Mouse (Mus musculus) gastrocnemius, postnatal 10 days (tissue): ENCODE measurements around the gene Aldh3b1. TPM values are rescaled to one million over a fixed set of nuclear protein-coding genes. Genes with fewer than 3 reads are reported as not detected.
"Not testable (repeated sequence)": the region's sequence is repeated elsewhere in the genome, so short reads cannot be mapped to it uniquely, and the experiment has no call there.

ENCODE experiments used
- DNase-seq: peaks from one replicate; pipeline ENCODE4 v3.0.0; 2021; ENCODE audit warnings: mixed read lengths
- long read RNA-seq, 2 experiments: library from polyadenylated mRNA; stranded (forward); transcript quantifications; one replicate each; pipeline ENCODE4 v2.0.0; 2021
- total RNA-seq, 2 experiments: library from RNA; stranded (reverse); gene quantifications; 2 replicates each; pipeline ENCODE4 v1.2.3; 2021

The Aldh3b1 gene
- 1 to 10 TPM; 4.2 to 5.7 TPM for total RNA-seq
- long read RNA-seq, experiment 1, transcript Aldh3b1-201 (10 exons, 1,924 nt) = major isoform, 9 of 11 reads
- long read RNA-seq, experiment 1, partial matches to known transcripts = 2 of 11 reads
- long read RNA-seq, experiment 1, other reads (novel, unspliced or antisense) = 0 of 11 reads
- long read RNA-seq, experiment 2, partial matches to known transcripts = 1 of 4 reads
- long read RNA-seq, experiment 2, other reads (novel, unspliced or antisense) = 0 of 4 reads

DNA sequence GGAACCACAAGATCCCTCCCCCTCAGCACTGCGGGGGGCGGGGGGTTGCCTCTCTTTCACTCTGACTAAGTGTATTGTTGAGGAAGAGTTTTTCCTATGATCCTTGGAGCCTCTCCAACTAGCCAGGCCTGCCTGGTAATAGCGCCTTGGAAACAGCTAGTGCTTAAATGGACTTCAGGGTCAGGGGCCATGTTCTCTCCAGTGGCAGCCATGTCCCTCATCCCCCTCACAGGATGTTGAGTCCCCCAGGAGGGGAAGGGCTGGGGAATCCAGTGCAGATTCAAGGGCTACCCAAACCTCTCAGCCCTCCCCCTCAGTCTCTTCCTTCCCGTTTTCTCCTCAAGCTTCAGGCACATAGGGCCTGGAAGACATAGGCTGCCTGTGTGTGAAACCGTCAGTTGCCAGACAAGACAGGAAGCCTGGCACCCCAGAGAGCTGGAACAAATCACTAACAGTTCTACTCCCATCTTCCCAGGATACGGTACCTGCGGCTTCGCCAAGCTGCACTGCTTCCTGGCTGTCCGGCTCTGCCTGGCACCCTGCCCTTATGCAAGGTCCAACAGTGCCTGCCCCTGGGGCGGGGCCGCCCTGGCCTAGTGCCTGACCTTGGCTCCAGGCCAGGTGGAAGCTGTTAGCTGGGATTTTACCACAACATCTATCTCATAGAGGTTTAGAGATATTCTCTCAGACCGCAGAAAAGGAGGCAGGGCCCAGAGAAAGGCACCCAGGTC is at the start of gene Aldh3b1:
TSS of gene Aldh3b1 (minus strand) at position 598 of the 731 bp plus-strand sequence.
- peak; percentile 92 for DNase-seq

DNA sequence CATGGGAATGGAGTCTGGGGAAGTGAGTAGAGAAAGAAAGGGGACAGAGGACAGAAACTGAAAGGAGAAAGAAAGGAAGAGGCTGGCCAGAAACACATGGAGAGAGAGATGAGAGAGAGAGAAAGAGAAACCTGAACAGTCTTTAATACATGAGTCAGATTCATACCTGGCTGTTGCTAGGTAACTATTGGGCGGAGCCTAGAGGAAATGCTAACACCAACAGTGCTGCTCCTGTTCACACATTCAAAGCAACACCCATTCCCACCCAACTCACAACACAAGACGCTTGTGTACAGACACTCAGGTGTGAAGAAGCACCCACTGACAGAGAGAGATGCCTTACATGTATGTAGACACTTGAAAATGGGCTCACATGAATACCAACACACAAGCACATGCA is 46.3 kb upstream of the Aldh3b1 start:
- DNase-seq = no peak

DNA sequence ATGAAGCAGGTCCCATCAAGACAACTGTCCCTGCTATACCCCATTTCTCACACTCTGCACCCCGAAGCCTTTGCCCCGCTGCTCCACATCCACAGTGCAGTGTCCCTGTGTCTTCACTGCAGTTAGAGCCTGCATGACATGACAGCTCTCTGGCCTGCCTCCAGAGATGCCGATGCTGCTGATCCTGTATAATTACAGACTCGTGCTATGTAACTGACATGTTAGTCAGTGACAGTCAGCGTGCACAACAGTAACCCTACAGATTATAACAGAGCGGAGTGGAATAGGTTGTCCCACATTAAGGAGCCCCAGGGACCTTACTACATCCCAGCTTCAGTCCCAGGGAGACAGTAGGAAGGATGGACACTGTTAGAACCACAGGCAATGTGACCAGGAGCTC is 45.0 kb upstream of the Aldh3b1 start:
- not testable (repeated sequence) for DNase-seq

DNA sequence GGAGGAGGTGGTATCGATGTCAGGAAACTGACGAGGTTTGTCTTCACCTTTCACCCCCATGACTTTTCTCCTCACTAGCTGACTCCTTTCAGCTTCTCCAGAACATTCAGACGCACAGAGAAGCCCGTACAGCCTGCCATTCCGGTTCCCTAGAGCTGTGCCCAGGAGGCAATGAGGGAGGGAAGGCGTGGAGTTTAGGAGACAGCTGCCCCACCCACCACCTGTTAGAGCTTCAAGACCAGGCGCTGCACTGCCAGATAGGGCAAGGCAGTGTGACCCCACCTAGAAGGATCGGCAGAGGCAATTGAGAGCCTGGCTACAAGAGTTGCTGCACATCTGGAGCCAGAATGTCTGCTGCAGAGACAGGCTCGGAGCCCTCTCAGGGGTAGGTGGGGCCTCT is 42.6 kb upstream of the Aldh3b1 start, which contains the start of gene Aldh3b2:
TSS of gene Aldh3b2 (plus strand) at position 100 of the 400 bp plus-strand sequence.
- no peak for DNase-seq

DNA sequence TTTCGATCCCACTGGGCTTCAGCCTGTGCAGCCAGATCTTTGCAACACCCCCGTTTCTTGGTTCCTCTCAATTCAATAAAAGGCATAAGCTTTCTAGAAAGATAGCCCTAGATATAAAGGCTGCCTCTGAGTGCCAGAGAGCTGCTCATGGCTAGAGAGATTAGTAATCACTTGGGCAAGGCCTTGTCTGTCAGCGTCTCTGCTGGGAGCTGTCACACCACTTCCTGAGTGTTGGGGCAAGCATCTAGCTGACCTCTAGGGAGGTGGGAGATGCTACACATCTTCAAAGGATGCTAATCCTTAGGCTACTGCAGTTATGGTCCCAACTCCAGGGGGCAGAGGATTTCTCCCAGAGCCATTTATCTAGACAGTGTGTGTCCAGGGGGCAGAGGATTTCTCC is 37.6 kb upstream of the Aldh3b1 start:
- no peak for DNase-seq

DNA sequence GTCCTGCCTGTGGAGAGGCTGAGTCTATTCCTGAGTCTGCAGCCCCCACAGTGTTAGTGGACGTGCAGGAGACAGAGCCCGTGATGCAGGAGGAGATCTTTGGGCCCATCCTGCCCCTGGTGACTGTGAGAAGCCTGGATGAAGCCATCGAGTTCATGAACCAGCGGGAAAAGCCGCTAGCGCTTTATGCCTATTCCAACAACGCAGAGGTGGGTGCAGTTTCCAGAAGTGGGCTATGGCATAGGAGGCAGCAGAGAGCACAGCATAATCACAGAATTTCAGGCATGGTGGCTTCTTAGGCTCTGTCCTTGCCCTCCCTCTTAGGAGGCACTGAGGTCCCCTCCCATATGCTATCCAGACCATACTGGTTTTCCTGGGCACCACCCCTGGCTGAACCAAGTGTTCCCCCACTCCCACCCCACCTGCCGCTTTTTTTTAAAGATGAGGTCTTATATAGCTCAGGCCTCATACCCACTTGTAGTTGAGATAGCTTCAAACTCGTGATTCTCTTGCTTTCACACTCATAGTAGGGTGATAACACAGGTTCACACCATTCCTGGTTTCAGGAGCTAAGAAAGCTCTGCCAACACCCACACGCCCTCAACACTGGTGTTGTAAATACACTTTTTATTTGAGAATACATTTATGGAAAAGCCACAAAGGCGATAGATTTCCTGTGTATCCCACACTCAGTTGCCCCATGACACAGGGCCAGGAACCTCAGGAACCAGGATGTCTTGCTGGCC is 36.9 kb upstream of the Aldh3b1 start:
- no peak for DNase-seq

DNA sequence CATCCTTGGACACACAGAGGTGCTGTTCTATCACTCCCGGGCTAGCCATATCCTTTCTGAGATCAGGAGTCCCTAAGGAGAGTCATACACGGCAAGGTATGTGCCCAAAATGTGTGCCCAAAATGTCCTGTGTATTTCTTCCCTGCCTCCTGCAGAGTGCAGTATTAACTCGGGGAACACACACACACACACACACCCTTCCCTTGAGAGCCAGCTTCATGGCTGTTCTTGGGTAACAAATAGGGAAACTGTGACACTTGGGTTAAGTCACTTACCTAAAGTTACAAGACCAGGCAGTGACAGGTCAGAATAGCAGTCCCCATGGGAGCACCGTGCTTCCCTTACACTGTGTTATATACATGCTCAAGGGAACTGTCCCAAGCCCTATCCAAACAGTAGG is 34.4 kb upstream of the Aldh3b1 start:
- no peak for DNase-seq

DNA sequence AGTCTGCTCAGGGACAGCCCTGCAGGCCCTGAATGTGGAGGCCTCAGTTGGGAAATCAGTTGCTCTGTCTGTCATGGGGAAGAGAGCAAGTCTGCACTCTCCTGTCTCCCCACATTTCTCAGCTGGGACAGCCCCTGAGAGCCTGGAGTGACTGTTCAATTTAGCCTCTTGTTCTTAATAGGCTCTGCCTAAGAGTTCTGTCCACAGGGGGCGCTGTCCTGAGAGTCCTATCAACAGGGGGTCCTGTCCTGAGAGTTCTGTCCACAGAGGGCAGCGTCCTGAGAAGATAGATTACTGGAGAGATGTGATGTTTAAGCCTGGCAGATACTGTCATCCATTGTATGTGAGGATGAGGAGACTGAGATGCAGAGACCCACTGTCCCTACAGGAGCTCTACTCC is 32.9 kb upstream of the Aldh3b1 start:
- peak; percentile 52 for DNase-seq

DNA sequence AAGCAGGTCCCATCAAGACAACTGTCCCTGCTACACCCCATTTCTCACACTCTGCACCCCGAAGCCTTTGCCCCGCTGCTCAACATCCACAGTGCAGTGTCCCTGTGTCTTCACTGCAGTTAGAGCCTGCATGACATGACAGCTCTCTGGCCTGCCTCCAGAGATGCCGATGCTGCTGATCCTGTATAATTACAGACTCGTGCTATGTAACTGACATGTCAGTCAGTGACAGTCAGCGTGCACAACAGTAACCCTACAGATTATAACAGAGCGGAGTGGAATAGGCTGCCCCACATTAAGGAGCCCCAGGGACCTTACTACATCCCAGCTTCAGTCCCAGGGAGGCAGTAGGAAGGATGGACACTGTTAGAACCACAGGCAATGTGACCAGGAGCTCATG is 32.2 kb upstream of the Aldh3b1 start:
- not testable (repeated sequence) for DNase-seq

DNA sequence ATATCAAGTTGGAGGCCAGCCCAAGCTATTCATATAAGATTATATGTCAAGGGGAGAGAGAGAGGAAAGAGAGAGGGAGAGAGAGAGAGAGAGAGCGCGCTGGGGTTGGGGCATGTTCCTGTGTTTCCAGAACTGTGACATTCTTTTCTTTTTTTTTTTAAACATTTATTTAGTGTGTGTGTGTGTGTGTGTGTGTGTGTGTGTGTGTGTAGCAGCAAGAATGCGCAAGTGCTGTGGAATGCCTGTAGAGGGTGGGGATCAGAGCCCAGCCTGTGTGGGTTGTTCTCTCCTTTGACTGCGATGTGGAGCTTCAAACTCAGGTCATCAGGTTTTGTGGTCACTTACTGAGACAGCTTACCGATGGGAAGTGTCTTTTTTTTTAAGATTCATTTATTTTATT is 30.6 kb upstream of the Aldh3b1 start:
- no peak for DNase-seq

DNA sequence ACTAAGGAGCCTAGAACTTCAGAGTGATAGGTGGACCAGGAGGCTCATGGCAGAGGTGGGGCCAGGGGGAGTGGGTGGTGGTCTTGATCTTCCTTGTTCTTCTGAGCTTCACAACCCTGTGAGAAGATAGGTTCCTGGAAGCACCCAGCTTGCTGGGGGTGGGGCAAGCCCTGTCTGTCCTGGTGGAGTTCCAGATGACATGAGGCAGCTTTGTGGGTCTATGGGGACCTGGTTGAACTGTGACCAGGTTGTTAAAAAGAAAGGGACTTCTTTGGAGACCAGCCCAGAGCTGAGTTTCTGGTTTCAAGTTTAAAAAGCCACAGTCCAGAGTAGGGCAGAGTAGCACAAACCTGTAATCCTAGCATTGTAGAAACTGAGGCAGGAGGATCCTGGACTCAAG is 29.4 kb upstream of the Aldh3b1 start:
- no peak for DNase-seq

DNA sequence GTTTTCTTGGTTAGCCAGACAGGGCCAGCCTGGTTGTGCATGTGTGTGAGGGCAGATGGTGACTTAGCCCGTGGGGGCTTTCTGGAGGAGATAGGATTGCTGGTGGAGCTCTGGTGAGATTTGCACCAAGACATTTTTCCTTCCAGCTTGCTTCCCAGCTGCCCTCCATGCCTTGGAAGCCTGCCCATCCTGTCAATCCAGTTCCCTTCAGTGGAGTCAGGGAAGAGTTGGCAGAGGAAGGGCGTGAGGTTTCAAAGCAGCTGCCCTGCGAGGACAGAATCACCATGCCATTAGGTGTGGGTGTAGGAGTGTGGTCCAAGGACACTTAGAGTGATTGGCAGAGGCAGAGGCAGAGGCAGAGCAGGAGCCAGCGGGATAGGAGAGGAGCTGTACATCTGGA is 28.9 kb upstream of the Aldh3b1 start, which contains the start of gene Aldh3b3:
TSS of gene Aldh3b3 (plus strand) at position 176 of the 400 bp plus-strand sequence.
- no peak for DNase-seq

DNA sequence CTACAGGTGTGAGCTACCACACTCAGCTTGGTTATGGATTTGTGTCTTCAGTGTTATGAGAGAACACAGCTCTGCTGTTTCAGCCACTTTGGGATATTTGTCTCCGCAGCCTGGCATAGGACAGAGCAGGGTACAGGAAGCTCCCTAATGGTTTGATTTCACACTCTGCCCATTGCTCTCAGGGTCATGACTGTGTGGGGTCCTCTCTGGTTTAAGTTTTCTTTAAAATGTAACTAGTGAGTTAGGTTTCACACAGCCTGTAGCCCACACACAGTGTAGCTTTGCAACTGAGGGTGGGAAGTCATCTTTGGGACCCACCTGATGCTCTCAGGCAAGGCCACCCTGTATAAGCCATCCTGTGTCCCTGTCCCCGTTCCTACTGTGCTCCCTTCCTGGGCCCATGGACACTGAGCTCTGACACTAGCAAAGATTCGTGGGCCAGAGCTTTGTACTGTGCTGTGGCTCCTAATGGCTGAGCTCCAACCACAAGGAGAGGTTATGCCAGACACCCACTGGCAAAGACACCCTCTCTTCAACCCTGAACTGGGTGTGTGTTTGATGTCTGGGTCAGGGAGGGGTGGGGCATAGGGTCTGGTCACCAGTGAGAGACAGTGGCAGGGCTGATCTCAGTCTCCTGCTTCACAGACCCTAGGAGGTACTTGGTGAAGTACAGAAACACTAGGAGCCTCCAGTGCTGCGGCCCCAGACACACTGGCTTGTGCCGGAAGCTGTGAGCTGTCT is 27.9 kb upstream of the Aldh3b1 start:
- not testable (repeated sequence) for DNase-seq

DNA sequence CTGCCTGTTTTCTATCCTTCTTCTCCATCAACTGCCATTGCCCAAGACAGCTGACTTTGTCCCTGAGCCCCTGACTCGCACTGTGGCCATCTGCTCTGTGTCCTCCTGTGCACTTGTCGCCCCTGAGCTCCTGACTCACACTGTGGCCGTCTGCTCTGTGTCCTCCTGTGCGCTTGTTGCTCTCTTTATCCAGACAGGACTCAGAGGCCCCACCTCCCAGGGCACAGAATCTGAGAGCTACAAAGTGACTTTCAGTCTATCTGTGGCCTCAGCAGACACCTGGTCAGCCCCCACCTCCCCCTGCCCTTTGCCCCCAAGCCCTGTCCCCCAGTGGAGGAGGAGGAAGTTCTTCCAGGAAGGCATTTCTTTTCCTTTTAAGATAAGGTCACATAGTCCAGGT is 26.2 kb upstream of the Aldh3b1 start:
- DNase-seq = no peak

DNA sequence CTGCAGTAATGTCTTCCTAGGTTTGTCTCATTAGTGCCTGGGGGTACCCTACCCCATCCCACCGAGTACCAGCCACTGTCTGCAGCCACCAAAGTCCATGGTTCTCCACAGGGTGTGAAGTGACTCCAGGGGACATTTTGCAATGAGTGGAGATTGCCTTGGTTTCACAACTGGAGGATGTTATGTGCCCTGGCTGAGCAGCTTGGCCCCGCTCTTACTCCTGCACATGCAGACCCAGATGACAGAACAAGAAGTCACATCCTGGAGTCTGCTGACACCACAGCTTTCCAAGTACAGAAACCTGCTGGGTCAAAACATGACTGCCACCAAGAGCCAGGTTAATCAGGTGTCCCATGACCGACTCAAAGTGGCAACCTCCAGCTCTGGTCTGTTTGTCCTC is 25.4 kb upstream of the Aldh3b1 start:
- no peak for DNase-seq

DNA sequence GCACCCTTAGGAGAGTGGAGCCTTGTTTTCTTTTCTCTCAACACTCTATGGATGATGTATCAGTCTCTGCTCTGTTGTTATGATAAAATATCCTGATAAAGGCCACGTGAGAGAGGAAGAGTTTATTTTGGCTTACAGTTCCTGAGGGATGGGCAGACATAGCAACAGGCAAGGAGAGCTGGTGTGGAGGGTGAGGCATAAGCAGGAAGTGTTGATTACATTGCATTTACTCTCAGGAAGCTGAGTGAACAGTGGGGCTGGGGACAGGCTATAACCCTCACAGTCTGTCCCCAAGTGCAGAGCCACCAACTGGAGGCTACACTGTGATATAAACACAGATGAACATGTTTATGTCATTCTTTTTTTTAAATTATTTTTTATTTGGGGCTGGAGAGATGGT is 22.5 kb upstream of the Aldh3b1 start:
- DNase-seq = no peak

DNA sequence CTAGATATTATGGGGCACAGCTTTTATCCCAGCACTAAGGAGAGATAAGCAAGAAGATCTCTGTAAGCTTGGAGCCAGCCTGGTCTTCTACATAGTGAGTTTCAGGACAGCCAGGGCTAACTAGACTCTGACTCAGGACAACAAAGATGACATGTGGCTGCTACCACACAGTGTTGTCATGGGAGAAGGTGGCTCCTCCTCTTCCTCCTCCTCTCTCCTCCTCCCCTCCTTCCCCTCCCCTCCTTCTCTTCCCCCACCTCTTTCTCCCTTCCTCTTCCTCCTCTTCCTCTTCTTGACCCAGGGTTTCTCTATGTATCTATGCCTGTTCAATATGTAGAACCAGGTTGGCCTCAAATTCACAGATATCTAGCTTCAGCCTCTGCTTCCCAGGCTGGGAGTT is 21.9 kb upstream of the Aldh3b1 start:
- no peak for DNase-seq

DNA sequence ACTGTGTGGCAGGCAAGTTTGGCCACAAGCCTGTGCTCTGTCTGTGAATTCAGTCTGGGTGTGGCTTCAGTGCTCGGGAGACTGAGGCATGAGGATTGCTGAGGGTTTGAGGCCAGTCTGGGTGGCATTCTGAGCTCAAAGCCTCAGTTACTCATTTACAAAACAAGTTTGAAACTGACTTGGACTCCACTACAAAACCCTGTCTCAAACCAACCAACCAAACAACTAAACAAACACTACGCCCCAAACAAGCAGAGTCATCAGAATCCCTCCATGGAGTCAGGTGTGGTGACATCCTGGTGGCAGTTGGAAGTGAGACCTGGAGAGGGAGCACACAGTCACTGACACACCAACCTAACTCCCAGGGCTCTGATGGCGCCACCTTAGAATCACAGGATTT is 20.7 kb upstream of the Aldh3b1 start:
- no peak for DNase-seq

DNA sequence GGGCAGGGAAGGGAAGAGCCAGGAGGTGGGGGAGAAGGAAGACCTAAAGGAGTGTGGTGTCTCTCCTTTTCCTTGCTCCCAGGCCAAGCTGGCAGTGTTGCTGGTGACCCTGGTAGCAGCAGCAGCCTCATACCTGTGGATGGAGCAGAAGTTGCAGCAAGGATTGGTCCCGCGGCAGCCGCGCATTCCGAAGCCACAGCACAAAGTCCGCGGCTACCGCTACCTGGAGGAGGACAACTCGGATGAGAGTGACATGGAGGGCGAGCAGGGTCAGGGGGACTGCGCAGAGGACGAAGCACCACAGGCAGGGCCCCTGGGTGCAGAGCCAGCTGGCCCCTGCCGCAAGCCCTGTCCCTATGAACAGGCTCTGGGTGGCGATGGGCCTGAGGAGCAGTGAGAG is 18.9 kb upstream of the Aldh3b1 start:
- DNase-seq = no peak

DNA sequence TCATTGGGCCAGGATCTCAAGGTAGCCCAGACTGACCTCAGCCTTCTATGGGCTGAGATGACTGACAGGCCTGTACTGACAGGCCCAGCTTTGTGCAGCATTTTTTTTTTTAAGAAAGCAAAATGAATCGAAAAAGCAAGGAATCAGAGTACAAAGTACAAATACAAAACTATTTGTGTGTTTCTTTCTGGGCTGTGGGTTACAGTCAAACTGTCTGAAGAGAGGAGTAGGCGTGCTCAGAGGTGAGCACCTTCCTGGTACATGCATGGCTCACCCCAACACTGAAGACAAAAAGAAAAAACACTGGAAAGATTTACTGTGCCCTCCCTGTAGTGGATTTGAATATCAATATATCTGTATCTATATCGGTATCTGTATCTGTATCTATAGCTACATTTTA is 18.2 kb upstream of the Aldh3b1 start:
- no peak for DNase-seq

DNA sequence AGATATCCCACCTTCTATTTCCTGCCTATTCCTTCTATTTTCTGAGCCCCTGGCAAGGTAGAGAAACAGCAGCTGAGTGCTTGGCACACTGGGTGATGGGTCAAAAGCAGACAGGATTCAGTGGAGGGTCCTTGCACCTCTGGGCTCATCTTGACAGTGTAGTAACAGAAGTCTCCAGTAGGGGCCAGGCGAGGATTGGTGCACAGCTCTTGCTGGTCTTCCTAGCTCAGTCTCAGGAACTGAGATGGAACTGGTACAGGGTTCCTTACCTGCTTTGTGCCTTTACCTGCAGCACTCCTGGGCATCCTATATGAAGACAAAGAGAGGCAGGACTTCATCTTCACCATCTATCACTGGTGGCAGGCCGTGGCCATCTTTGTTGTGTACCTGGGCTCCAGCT is 17.1 kb upstream of the Aldh3b1 start:
- DNase-seq = peak; percentile 69

DNA sequence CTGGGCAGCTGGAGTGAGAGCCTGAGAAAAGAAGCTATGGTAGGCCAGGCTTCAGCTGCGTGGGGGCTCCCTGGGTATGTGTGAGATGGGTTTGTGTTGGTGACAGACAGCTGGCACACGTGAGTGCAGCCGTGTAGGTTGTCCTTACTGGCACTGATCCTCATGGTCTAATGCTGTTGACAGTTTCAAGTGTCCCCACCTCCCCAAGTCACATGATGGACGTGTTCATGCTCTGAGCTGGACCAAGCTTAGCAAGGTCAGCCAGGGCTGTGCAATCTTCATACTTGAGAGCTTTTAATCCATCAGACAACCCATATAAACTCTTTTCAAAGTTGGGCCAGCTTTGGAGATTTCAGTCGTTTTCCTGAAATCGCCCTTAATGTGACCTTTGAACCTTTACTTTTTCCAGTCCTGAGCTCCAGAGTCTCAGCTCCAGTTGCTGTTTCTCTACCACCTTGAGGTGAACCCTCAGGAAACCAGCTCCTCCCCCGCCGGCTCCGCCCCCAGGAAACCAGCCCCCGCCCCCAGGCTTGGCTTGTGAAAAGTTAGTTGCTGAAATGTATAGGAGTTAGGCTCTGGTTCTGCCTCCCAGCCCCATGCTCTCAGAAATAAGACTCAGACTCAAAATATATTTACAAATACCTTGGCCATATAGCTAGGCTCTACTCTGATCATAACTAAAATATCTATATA is 16.4 kb upstream of the Aldh3b1 start:
- DNase-seq = no peak
